Mouse (Mus musculus): Measurements from ENCODE around the gene Atp8b4.
"Not testable (repeated sequence)": the region's sequence is repeated elsewhere in the genome, so short reads cannot be mapped to it uniquely, and the experiment has no call there.

Gene Atp8b4

DNA sequence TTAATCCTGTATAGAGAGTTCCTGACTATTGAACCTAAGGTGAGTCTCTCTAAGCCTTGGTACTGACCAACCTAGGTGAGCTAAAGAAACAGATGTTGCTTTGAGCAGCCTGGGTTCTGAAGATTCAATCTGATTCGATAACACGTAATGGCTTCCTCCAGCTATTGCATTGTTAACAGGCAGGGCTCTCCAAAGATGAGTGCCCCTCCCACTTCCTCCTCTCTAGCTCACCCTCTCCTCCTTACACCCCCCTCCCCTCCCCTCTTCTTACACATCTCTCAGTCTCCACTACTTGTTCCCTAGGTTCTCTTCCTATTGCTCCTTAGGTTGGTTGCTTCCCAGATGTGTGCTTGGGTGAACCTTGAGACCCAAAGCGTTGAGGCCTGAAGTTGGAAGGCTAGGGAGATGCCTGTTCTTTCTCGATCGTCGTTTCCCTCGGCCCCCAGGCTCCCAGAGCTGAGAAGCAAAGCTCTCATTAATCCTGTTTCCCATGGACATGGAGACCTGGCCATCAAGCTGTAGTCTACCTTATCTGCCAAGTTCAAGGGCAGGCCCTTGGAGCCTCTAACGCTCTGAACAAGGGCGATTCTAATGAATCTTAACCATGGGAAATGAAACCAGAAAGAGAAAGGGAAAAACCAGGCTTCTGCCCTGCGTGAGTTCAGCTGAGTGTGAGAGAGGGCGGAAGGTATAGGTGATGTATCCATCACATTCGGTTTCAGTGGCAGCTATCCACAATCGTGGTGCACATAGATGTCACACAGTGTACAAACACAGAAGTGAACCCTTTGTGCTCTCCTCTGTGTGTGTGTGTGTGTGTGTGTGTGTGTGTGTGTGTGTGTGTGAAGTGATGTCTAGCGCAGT lies 4.4 kb downstream of the Atp8b4 start:
- no peak for DNase-seq

DNA sequence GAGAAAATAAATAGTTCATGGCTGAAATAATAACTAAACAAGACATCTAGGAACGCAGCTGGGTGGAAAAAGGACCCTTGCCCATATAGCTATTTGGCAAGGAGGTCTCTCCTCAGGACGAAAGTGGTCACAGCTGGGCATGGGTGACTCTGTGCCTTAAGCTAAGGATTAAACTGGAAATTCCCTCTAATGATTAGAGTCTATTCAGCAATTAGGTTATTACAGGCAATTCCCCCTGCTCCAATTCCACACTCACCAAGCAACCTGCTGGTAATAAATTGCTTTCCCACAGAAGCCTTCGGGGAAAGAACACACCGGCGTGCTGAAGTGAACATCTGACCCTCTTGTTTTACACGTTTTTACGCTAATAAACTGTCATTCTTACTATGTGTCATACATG lies 5.2 kb downstream of the Atp8b4 start:
- DNase-seq: no peak

DNA sequence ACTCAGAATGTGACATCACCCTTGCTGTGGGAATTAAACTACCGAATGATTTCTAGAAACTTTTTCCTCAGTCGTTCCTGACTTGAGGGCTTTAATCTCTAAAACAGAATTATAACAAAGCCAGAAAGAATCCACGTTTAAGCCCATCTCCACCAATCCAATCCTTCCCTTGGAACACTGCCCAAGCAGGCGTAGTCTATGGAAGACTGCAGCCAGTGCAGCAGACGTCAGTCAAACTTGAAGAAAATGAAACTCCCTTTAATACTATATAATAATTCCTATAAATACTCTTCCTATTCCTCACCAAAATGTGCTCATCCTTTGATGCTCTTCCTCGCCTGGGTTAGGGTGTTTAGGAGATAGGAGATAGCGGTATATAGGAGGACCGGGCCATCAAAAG lies 7.2 kb downstream of the Atp8b4 start:
- DNase-seq: no peak

DNA sequence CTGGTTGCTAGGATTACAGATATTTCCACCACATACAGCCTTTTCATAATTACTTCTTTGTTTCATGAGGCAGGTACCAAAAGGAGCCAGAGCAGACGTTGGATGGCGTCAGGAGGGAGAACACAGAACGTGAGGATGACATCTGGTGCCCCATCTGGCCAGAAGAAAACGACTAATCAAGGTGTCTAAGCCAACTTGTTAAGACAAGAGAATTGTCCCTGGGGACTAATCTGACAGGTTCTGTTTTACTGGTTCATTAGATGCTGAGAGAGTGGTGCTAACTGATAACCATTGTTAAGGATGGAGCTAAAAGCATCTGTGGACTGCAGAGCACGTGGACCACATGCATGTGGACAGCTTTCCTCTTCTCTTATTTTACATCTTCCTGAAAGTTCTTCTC lies 7.8 kb downstream of the Atp8b4 start:
- no peak for DNase-seq

DNA sequence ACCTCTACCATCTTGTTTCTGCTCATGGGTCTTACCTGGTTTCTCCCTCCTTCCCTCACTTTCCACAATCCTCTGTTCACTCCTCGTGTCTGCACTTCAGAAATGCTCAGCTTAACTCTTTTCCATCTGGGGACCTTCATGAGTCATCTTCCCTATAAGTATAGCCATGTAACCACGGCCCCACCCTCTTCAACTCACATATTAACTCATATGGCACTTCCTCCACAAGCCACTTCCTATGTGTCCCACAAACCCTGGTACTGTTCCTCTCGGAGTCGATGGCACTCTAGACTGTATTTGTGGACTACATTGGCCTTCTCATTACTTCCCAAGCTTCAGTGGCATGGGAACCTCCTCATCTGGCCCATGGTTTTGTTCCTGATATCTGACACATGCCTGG lies 9.0 kb downstream of the Atp8b4 start:
- DNase-seq: no peak

DNA sequence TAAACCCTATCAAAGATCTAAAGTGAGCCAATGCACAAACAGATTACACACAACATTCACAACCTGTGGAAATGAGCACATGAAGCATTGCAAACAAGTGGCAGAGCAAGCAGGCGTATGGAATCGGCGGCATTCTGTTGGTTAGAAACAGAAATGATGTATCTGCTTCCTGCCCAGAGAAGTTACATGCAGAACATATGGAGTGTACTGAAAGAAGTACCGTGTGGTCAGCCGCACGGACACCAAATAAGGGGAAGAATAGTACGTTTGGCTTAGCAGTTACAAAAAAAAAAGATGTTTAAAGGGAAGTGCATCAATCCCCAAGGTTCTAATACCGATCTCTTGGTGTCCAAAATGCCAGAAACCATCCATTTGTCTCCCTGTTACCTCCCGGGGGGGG lies 9.9 kb downstream of the Atp8b4 start:
- DNase-seq: no peak

DNA sequence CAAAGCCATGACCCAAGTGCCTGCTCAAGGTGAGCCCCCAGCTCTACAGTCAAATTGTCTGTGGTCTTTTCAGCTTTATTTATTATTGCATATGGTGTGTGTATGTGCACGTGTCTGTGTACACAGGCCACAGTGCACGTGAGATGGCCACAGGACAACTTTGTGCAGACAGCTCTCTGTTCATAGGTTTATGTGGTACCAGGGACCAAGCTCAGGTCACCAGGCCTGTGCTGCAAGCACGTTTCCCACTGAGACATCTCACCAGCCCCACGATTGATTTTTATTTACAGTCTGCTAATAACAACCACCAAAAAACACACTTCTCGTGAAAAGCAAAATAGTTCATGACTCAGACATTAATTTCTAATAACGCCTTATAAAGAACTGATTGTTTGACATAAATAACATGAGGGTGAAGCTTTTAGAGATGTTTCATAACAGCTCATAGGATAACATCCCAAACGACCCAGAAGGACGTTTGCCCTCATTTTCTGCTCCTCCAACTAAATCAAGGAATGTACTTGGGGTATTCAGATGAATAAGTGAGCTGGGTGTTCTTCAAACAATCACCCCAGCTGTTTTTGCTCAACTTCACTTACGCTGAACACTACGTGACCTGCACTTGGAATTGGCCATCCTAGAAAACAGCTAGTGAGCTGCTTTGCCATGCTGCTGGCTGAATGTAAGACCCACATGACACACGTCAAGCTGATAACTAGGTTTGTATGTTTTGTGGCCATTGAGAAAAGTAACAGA lies 15.0 kb downstream of the Atp8b4 start:
- DNase-seq: no peak

DNA sequence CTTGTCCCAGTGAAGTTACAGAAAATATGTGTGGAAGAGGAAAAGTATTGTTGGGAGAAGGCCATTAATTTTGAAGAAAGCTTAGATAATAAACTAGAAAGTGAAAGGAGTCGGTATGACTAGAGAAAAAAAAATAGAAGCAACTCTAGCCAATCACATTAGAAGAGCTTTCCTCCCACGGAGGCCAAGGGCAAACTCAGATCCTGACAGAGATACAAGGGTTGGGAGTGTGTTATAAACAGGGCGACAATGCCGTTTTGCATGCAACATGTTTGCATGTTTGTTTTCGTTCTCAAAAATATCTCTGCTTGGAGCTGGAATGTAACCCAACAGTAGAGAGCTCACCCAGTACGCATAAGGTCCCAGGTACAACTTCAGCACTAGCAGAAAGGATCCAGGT lies 17.1 kb downstream of the Atp8b4 start:
- DNase-seq: no peak

DNA sequence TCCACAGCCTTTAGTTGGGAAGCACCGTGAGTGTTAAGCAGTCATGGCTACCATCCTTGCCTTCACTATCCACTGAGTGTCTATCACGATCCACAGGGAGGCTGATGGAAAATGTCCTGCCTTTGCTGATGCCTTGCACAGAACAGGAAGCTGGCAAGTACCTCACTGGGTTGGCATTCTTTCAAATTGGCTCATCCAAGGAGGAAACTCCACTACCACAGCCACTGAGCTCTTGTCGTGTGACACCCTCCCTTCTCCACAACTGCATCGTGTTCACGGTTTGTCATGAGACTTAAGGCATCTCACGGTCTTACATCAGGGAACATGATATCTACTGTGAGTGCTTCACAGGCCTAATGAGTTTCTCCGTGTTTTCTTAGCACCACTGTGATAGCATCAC lies 22.9 kb downstream of the Atp8b4 start:
- DNase-seq: no peak

DNA sequence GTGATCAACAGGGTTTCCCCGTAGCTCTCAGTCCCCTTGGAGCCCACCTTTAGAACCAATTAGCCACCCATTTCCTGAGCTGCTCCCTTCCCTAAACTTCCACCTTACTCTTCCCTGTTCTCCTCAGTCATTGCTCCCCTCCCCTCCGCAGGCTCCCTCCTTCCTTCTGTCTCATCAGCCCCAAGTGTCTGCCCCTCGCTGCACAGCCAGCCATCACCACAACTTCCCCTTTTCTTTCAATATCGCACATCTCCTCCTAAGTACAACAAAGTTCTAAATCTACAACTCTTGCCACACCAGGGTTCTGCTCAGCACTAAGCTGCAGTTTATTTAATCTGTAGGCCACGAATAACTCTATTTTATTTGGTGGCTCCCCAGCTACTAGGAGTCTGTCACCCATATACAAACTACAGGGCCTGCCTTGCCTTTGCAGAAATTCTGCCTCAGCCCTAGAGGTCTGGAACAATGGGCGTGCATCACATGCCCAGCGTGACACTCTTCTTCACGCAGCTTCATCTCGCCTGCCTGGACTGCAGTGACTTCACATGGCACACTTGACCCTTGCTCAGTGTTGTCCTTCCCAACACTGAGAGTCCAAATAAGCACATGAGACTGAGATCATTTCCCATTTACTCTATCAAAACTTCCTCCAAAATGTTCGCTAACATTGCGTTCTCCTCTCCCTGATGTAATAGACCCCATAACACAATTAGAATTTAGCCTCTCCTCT lies 24.6 kb downstream of the Atp8b4 start:
- no peak for DNase-seq

DNA sequence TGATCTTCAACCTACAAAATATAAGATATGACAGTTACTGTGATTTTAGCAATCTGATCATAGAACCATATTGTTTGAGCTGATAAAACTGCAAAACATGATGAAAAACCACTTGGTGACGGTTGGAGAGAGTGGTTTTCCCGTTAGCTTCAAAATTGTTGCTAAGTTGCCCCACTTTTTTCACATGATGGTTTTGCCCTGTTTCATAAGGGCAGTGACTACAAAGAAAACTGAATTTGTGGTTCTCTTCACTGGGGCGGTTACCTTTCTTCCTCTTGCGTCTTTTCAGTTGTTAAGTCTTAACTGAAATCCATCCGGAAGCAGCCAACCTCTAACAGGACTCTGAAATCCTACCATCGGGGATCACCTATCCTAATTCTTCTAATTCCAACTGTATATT lies 26.5 kb downstream of the Atp8b4 start:
- DNase-seq: no peak

DNA sequence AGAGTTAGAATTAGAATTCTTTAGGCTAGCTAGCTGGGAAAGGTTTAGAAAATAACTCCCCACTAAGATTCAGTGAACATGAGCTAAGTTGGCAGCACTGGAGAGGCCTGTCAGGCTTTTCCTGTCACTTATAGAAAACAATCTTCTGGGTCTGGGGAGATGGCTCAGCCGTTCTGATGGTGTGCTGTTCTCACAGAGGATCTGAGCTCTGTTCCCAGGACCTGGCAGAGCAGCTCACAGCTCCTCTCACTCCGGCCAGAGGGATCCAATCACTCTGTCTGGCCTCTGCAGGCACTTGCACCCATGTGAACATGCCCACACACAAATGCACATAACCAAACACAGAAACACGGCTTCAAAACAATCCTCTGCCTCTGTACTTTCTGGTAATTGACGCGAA lies 27.6 kb downstream of the Atp8b4 start:
- no peak for DNase-seq

DNA sequence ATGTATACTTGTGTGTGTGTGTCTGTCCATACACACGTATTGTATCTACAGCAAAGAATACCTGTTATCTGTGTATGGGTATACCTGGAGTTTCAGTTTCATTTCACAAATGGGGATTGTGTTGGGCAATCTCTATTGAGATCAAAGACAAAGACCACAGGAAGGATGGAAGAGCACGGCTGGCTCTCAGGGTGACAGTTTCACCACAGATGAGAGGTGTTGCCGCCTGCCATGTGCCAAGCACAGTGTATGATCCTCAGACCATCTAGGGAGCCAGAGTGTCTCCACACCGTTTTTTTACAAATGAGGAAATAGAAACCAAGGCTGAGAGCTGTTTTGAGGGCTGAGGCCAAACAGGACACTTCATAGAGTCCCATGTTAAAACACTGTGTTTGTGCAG lies 32.7 kb downstream of the Atp8b4 start:
- no peak for DNase-seq

DNA sequence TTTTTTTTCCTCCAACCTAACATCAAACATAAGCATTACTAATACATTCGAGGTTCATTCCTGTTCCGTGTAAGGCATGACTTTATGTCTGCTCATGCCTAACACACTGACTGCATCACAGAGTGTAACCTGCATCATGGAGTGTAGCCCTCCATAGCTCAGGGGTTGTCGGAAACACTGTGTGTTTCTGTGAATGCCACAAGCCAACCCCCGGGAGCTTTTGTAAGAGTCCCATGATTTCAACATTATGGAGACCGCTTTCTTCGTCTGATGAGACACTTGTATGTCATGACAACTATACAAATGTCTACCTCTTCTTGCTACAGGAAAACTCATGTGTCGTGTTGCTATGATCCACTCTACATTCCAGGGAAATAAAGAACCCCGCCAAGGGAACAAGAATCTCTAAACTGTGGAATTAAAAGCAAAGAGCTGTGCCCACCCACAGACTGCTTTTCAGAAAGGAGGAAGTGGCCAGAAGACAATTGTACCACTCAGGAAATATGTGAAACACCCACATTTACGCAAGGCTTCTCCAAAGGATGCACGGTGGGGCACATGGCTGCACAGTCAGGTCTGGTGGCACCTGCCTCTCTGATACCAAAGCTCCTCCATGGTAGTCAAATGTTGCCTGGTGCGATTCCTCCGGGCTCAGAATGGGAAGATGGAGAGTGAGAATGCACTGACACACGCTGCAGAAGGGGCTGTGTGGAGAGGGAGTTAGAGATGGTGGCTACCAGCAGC lies 33.9 kb downstream of the Atp8b4 start:
- no peak for DNase-seq

DNA sequence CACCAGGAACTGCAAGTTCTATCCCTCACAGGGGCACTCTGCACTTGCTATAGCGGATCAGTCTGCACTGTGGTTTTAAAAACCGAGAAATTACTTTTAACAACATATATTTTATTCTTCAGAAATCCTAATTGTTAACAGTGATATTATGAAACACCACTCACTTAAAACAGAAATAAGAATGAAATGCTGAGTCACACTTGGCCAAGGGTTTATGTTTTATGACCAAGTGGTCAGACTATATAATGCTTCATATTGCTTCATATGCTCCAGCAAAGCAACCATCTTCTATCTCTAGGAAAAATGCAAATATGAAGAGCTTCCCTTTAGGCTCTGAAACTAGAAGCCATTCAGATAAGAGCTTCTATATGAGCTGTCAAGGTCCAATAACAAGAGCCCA lies 41.8 kb downstream of the Atp8b4 start:
- no peak for DNase-seq

DNA sequence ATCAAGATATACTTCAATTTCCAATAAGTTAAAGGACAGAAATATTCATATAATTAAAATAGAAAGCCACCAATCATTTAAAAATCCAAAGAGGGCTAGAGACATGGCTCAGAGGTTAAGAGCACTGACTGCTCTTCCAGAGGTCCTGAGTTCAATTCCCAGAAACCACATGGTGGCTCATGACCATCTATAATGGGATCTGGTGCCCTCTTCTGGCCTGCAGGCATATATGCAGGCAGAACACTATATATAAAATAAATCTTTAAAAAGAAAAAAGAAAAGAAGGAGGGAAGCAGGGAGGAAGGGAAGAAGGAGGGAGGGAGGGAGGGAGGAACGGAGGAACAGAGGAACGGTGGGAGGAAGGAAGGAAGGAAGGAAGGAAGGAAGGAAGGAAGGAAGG lies 42.7 kb downstream of the Atp8b4 start:
- not testable (repeated sequence) for DNase-seq

DNA sequence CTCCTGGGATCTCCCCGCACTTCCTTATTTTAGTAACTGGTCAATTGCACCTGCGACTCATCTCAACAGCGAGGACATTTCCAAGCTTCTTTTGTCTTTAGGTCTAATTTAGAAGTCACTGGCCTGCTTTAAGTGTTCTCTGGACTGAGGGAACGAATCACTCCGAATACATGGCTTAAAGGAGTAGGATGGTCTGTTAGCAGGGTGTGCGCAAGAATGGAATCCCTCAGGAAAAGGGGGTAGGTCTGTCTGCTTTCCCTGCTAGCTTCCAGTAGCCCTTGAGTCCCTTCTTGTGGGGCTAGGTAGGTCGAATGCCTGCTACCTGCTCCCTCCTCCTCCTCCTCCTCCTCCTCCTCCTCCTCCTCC lies 49.6 kb downstream of the Atp8b4 start:
- no peak for DNase-seq

DNA sequence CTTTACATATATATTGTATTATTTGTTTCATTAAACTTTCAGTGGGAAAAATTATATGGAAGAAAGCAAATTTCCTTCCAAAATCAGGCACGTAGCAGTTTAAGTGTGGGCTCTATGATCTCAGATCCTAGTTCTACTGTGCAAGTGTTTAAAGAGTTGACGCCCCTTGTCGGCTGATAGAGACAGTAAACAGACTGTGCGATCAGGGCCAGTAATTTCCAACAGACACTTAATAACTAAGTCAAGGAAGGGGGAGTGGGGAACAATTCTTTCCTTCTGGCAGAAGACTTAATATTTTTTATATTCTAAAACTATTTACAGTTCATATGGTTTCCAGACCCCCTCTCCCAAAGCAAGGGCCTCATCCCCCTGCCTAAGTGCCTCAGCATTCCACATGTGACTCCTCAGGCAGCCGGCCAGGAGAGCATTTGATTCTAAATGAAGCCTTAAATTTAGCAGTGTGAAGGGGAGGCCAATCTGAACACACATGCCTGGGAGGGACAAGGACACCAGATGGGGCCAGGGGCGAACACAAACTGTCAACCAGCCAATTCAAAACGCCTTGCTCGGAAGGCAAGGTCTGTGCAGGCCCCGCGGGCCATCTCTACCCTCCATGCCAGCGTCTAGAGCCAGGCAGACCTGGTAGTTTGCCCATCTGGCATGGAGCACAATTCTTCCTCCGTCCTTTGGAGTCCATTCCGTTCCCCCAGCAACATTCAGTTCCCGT lies 50.1 kb downstream of the Atp8b4 start:
- no peak for DNase-seq

DNA sequence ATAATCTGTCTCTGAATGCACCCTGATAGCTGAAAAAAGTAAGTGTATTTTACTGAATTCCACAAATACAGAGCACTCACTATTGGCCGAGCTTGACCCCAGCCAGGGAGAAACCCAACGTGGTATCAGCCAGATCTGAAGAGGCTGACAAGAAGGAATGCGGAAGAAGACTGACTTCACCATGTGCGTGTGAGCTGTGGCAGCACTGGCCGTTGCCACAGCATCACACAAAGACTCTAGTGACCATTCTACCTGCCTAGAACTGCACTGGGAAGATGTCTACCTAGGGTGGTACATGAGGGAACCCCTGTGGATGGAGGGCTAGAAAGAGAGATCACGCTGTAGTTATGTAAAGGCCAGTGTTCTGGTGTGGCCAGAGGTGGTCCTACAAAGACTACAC lies 55.4 kb downstream of the Atp8b4 start:
- DNase-seq: no peak

DNA sequence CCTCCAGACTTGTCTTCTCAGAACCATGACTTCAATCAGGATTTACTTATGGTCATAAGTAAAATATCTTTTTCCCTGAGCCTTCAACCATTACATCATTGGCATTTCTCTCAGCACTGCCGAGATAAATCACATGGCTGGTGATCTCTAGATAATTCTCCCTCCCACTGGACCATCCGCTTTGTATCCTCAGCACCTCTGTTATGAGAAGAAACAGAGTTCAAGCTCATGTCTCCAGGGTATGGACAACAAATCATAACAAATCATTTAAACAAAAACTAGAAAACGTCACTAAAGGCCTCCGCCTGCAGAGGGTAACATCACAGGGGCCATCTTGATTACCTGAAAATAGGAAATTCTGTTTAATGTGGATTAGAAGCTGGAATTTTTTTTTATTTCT lies 58.9 kb downstream of the Atp8b4 start:
- no peak for DNase-seq

DNA sequence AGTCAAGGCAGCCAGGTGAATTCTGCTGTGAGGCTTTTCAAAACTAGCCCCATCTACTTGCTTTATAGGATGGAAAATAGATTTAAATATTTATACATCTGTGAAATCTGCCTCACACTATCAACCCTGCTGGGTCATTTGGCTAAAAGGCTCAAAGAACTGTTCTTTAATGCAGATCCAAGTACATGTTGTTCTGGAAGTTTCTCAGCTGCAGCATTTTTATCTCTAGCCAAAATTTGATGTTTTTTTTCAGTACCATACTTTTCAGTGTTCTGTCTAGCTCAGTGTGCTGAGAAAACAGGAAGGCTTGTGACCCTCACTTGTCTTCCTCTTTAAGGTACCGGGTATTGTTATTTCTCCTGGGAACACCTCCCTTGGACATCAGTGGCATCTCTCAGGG lies 65.8 kb downstream of the Atp8b4 start:
- DNase-seq: no peak

DNA sequence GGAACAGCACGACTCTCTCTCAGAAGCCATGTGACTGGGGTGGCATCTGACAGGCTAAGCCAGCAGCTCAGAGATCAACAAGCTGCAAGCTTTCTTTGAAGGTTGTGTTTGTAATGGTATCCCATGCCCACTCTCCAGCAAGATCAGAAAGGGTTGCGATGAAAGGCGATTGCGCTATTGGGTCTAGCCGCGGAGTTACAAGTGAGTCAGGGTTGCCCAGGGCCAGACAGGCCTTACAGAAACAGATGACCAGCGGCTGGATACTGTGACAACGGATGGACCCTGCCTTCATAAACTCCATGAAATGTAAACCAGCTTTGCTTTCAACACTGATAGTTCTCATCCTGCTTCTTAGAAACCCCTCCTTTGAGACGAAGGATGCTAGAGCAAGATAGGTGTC lies 66.2 kb downstream of the Atp8b4 start:
- DNase-seq: no peak

Measured in kidney, adult 11 months (tissue).